Mouse (Mus musculus): ENCODE data around the gene Gm42906. TPM values are rescaled to one million over a fixed set of nuclear protein-coding genes. Genes with fewer than 3 reads are reported as not detected.

The Gm42906 gene
- polyA plus RNA-seq, 1 experiment from 2014 or later, result not detected

DNA sequence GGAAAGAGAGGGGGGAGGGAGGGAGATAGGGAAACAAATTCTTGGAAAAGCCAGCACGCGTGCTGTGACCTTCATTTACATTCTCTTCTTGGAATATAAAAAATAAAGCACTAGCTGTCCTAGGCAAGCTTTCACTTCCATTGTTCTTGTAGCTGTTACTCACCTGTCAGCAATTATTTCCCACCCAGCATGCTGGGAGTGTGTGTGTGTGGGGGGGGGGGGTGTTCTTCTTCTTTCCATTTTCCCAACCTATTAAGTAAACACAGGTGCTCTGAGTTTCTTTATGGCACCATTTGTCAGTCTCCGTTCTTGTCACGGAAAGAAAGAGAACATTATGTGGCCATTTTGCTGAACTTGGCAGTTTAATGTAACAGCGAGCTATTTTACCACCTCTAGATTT is 409.0 kb downstream of the Gm42906 start:
- H3K27me3 ChIP-seq, result no peaks in the 10 kb centered on the region
- no peak overlapping the region for H3K4me2 ChIP-seq
- no peak overlapping the region for H3K4me3 ChIP-seq
- H3K9me3 ChIP-seq (replicated peaks), result no peaks in the 10 kb centered on the region
- H3K4me1 ChIP-seq, result peaks cover 22% of the 10 kb centered on the region
- 73% methylated on average over 5 of the region's 5 CpGs for WGBS
- no peaks in the 10 kb centered on the region for H3K36me3 ChIP-seq (ENCODE audit: poor library complexity, severe bottlenecking)
- no peak for ATAC-seq
- H3K27ac ChIP-seq, result no peak overlapping the region
- no peak overlapping the region for H3K9ac ChIP-seq

- H3K4me1 ChIP-seq, result peaks cover 17% of the 10 kb centered on the region
- ATAC-seq, result no peak
- no peak overlapping the region for H3K9ac ChIP-seq
- H3K4me2 ChIP-seq, result no peak overlapping the region
- no peaks in the 10 kb centered on the region for H3K9me3 ChIP-seq (replicated peaks)
- no peaks in the 10 kb centered on the region for H3K36me3 ChIP-seq (ENCODE audit: poor library complexity, severe bottlenecking)
- H3K27ac ChIP-seq, result no peak overlapping the region
- H3K27me3 ChIP-seq, result no peaks in the 10 kb centered on the region
- 77% methylated on average over 5 of the region's 5 CpGs for WGBS
- no peak overlapping the region for H3K4me3 ChIP-seq
Measured at GRCm38 (mm10) chr5:151018450-151018849, 409.5 kb downstream of the Gm42906 start.

Other genes starting within 250 kb of the Gm42906 start
- gene Stard13, start 194.3 kb downstream of the Gm42906 start, polyA plus RNA-seq (2015; fragmentation: Nextera tagmentation; extraction: Ambion mirVana), result 2.4 and 4.2 TPM in 2 replicates
- gene Vmn2r18, start 177.9 kb upstream of the Gm42906 start, polyA plus RNA-seq (2015; fragmentation: Nextera tagmentation; extraction: Ambion mirVana), result 0.05 and 0.12 TPM in 2 replicates
- 121 TPM in 2 replicates for gene Rfc3, start 223.1 kb upstream of the Gm42906 start, polyA plus RNA-seq (2015; fragmentation: Nextera tagmentation; extraction: Ambion mirVana)

All from forebrain, embryonic 13.5 days (tissue).